In the genomic region with DNA sequence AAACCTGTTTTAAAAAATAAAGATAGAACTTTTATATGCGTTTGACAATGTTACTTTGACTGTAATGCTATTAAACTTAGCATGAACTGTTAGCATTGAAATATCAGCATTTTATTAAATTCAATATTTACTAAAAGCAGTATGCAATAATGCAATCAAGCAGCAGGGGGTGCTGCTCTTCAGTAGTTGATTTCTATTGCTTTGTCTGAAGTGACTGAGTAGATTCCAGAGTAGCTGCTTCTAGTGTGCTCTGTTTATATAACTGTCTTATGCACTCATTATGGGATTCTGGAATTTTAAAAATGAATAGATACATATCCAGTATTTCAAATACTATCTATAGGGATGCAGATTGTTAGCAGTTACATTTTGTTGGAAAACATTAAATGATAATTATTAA, we compare ENCODE assay signal across 7 mouse cellular contexts.
DNase-seq lines count a peak whose midpoint lies in the region; ATAC-seq and TF ChIP-seq lines count a peak whose summit lies in the region.

No protein-coding gene starts in this region.

- 48% methylated on average over 1 of the region's 1 CpGs for WGBS in kidney, adult 2 months
- 69% methylated on average over 1 of the region's 1 CpGs for WGBS in kidney, embryonic 14.5 days
- WGBS in kidney, embryonic 15.5 days = 65% methylated on average over 1 of the region's 1 CpGs

- H3K9me3 ChIP-seq in kidney, embryonic 14.5 days (ENCODE audit: control insufficient read depth, low read length) = peaks cover 6% of the 10 kb centered on the region; the same call in 1 of the 2 replicates
- no peaks in the 10 kb centered on the region for H3K9me3 ChIP-seq in kidney, embryonic 15.5 days (replicated peaks)

- TF ChIP-seq CTCF in kidney, adult 2 months (conservative IDR thresholded peaks at IDR 0.05; ENCODE audit: insufficient read depth, insufficient read length, low read depth, low read length) = 0 out of 2 replicates have a peak, but pooled peaks have one; percentile 9

- H3K9ac ChIP-seq in kidney, embryonic 14.5 days (ENCODE audit: low read depth, low read length) = no peak overlapping the region
- H3K9ac ChIP-seq in kidney, embryonic 15.5 days = no peak overlapping the region

- no peaks in the 10 kb centered on the region for H3K36me3 ChIP-seq in kidney, adult 2 months (ENCODE audit: control insufficient read depth, insufficient read depth, low read length)
- H3K36me3 ChIP-seq in kidney, embryonic 14.5 days (ENCODE audit: control insufficient read depth, insufficient read depth, low read length) = no peaks in the 10 kb centered on the region
- no peaks in the 10 kb centered on the region for H3K36me3 ChIP-seq in kidney, embryonic 15.5 days

- H3K27ac ChIP-seq in kidney, adult 2 months (ENCODE audit: insufficient read depth, low read depth, low read length) = no peak overlapping the region
- no peak overlapping the region for H3K27ac ChIP-seq in kidney, embryonic 14.5 days (ENCODE audit: low read depth, low read length)
- H3K27ac ChIP-seq in kidney, embryonic 15.5 days = no peak overlapping the region

- no peak for ATAC-seq in kidney, embryonic 14.5 days (ENCODE audit: low FRiP score, low TSS enrichment)
- ATAC-seq in common myeloid progenitor, adult 5-6 weeks (replicated peaks; ENCODE audit: low read depth, poor library complexity, severe bottlenecking) = peak; percentile 69
- 0 out of 2 replicates have a peak, but pooled peaks have one; percentile 29 for ATAC-seq in kidney, embryonic 15.5 days (replicated peaks; ENCODE audit: low FRiP score)

- H3K4me1 ChIP-seq in kidney, adult 2 months (ENCODE audit: control insufficient read depth, insufficient read depth, low read length) = no peaks in the 10 kb centered on the region
- no peaks in the 10 kb centered on the region for H3K4me1 ChIP-seq in kidney, embryonic 14.5 days (ENCODE audit: control insufficient read depth, insufficient read depth, low read length)
- no peaks in the 10 kb centered on the region for H3K4me1 ChIP-seq in kidney, embryonic 15.5 days

- H3K4me3 ChIP-seq in kidney, adult 2 months (ENCODE audit: insufficient read depth, low read depth, low read length) = no peak overlapping the region
- no peak overlapping the region for H3K4me3 ChIP-seq in kidney, embryonic 14.5 days (ENCODE audit: low read length)
- no peak overlapping the region for H3K4me3 ChIP-seq in kidney, embryonic 15.5 days (replicated peaks)

- no peak for TF ChIP-seq POLR2A in kidney, adult 2 months (IDR thresholded peaks at IDR 0.05; ENCODE audit: low read depth, low read length)

- peak; percentile 37 for DNase-seq in kidney, adult 2 months
- peak; percentile 27 for DNase-seq in MN1 (ENCODE audit: low spot score)
- peak; percentile 36 for DNase-seq in lung, postnatal 25 days (ENCODE audit: low spot score)
- no peak for DNase-seq in thymus, postnatal 14 days

- H3K27me3 ChIP-seq in kidney, adult 2 months (replicated peaks; ENCODE audit: control insufficient read depth, insufficient read depth, low read length) = no peaks in the 10 kb centered on the region
- no peaks in the 10 kb centered on the region for H3K27me3 ChIP-seq in kidney, embryonic 14.5 days (ENCODE audit: control insufficient read depth, insufficient read depth, low read length)
- H3K27me3 ChIP-seq in kidney, embryonic 15.5 days = no peaks in the 10 kb centered on the region

- H3K4me2 ChIP-seq in kidney, embryonic 14.5 days (replicated peaks; ENCODE audit: low read depth, low read length) = no peak overlapping the region
- no peak overlapping the region for H3K4me2 ChIP-seq in kidney, embryonic 15.5 days
